Mouse (Mus musculus) embryo, embryonic 11.5 days (tissue): ENCODE results near the gene Strbp.

Experiments
- DNase-seq: peaks from one replicate; pipeline ENCODE4 v3.0.0-alpha.2; 2012; ENCODE audit warnings: low read depth, low spot score

The Strbp gene

GRCm38 (mm10) chr2:37703230-37703954 is at the start of gene Strbp:
TSS of gene Strbp (minus strand) at chr2:37703859.
- DNase-seq, result peak; percentile 90

DNA sequence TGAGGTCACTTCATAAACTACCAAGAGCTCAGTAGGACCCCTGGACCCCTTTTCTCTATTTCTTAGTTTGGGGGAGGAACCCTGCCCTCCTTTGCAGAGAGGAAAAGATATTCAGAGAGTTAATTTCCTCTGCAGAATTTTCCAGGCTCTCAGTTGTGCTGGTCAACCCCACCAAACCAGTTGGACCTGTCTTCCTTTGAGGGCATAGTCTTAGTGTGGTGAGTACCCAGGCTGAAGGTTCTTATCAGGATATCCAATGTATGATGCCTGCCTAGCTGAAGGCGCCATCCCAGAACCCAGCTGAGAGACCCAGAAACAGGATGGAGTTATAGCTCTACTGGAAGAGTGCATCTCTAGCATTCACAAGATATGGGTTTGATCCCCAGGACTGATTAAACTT is 47.5 kb upstream of the Strbp start:
- no peak for DNase-seq

DNA sequence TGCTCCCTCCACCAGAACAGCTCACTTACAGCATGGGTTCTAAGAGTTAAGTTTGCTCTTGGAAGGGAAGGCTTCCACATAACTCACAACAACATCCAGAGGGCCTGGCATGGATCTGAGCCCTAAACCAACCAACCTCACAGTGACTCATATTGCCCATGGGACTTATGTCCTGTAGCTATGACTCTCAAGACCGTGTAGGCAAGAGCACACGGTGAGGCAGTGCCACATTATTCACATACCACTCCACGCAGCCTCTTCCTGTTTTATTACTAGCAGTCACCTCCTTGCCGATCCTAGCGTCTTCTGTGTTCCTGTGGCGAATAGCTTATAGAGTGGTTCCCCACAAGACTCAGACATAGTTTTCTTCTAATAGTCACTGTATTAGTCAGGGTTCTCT is 45.7 kb upstream of the Strbp start:
- no peak for DNase-seq

DNA sequence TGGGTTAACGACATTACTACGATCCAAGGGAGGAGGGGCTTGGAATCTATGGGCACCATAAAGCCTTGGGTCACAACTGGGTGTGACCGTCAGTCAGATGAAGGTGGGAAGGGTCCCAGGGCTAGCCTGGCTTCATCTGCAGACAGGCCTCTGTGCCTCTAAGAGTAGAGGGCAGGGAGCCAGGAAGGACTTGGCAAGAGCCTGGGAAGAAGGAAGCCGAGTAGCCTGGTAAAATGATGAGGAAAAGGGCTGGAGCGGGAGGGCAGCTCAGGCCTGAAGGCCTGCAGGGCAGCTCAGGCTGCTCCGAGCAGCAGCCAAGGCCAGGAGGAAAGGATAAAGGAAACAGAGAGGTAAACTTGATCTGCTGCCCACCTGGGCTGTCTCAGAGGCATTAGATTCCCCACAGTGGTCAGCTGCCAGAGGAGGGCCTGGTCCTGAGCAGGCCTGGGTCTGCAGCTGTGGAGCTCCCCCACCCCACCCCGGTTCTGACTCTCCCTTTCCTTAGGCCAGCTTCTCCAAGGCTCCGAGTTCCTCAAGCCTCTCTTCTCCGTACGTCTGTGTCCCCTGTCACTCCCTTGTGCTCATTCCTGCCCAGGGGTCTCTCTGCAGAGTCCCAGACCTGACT is 44.9 kb upstream of the Strbp start:
- no peak for DNase-seq

DNA sequence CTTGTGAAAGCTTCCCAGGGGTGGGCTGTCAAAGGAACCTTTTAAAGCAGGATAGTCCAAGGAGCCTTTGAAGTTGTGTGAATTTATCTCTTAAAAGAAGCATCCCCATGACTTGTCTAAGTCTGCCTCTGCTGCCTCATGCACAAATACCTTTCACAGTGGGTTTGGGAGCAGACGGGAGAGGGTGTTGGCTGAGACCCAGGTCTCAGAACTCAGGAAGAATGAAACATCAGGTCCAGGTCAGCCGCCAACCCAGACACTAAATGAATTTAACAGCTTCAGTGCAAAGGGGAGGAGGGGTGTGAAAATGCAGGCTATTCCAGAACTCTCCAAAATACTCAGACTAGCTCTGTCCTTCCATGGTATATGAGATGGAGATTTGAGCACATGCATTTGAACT is 44.2 kb upstream of the Strbp start:
- DNase-seq, result no peak

DNA sequence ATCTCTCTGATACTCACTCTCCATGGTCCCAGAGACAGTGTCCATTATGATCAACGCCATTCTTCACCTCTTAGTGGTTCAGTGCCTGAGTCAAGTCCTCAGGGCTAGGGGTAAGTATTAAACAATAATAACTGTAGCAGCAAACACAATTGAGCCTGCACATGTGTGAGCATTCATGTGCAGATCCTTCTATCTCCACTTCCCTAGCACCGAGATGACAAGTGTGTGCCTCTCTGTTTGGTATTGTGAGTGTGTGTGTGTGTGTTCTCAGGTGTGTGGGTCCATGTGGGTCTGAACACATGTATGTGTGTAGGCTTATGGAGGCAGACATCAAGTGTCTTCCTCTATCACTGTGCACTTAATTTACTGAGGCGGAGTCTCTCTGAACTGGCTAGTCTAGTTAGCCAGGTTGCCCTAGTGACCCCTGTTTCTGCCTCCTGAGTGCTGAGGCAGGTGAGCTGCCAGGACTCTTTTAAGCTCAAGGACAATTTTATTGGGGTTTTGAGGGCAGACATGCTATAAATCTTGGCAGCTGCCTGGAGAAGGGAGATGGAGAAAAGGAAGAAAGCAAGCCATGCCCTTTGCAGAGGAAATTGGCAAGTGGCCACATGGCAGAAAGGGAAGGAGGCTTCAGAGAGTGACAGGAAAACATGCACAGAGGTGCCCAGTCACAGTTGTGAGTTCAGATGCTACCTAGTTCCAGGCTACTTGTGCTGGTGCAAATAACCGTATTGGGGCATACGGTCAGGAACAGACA is 42.8 kb upstream of the Strbp start:
- DNase-seq, result no peak

GRCm38 (mm10) chr2:37744773-37745395 is 41.2 kb upstream of the Strbp start:
- DNase-seq, result no peak

DNA sequence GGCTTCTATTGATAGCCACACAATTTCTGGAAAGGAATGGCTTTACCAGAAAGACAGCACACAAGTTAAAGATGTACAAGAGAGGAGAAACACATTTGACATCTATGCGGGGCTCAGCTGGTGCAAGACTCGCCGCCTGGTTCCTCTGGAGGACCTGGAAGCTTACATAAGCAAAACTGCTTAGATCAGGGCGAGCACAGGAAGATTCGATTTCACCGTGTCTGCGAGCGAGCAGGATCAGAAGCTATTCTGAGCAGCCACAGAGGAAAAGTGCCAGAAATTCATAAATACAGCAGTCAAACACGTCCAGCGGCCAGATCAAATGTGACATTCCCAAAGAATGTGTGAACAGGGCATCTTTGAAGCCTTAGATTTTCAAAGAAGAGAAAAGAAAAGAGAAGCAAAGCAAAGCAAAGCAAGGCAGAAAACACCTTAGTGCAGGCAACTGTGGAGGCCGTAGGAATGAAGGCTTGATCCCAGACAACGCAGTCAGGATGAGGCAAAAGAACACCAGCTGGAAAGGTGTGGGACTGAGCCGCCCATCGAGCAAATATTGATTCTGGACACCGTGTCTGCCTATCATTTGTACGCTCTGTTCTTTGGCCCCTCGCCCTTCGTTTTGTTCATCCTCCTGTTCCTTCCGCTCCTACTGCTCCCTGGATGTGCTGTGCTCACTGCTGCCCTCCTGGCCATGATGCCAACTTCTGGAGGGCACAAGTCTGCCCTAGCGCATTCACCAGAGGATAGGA is 38.3 kb upstream of the Strbp start:
- DNase-seq, result no peak

- no peak for DNase-seq
Observed at GRCm38 (mm10) chr2:37735807-37736188, 32.1 kb upstream of the Strbp start.

- DNase-seq, result no peak
Observed at GRCm38 (mm10) chr2:37734979-37735806, 31.5 kb upstream of the Strbp start.

- DNase-seq, result no peak
Observed at GRCm38 (mm10) chr2:37731241-37731801, 27.7 kb upstream of the Strbp start.

DNA sequence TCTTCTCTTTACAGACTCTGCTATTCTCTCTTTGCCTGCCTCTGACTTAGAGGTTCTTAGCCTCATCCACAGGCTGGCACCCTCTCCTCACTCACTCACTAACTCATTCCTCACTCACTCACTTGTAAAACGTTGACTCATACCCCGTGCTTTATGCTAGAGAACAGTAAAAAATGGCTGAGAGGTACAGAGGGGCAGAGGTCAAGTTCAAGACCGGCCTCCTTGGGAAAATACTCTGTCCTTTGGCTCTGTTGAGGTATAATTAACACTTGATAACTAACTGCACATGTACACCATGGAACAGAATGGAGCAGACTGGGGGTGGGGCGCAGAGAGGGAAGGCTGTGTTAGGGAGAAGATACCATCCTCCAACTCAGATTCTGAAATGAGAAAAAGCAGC is 20.6 kb upstream of the Strbp start:
- DNase-seq, result no peak

DNA sequence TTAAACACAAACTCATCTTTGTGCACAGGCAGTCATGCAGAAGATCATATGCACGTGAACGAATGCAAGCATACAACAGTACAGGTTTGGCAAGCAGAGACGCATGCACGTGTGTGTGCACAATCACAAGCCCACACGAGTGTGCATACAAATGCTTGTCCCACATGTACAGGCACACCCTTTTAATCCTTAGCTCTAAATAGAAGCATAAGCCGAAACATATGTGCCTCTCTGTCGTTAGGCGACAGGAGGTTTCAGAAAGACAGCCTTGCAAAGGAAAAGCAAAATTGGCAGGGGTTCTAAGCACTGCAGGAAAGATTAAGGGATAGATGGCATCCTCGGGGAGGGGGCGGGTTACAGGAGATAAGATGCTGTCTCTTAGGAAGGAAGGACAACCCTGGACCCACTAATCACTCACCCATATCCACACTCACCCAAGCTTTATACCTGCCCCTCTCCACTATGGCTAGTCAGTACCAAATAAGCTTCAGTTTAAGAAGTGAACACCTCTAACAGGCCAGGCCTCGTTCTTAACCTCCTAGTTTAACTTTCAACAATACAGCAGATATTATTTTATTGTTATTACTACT is 19.9 kb upstream of the Strbp start:
- DNase-seq, result no peak

- no peak for DNase-seq
Observed at GRCm38 (mm10) chr2:37722674-37723465, 19.2 kb upstream of the Strbp start.

DNA sequence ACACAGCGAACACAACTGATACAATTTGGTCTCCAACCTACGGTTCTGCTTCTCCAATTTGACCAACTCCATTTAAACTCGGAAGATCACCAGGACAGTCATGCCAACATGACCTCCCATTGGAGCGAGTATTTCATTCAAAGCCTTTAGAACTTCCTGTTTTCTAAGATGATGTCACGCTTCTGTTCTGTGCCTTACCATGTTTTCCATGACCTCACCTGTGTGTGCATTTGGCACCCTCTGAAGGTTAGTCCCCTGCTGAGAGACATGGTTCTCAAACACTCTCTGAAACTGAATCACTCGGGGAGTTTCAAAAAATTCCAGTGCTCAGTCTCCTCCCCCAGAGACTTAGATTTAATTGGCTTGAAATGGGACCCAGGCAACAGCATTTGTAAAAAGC is 12.6 kb upstream of the Strbp start:
- DNase-seq, result no peak

DNA sequence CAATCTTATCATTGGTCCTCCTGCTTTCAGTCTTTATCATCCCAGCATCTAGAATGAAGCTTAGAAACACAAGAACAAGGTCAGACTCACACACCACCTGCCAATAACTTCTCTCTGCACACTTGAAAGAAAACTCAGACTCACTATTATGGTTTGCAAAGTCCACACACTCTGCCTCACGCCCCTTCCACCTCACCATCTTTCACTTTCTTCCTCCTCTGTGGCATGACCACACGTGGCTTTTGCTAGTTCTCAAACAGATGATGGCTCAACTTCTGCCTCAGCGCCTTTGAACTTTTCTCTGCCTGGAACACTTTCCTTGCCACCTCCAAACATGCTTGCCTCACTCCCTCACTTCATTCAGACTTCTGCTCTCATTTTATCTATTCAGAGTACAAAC is 11.7 kb upstream of the Strbp start:
- DNase-seq, result no peak

- no peak for DNase-seq
Observed at GRCm38 (mm10) chr2:37713100-37713499, 9.4 kb upstream of the Strbp start.

DNA sequence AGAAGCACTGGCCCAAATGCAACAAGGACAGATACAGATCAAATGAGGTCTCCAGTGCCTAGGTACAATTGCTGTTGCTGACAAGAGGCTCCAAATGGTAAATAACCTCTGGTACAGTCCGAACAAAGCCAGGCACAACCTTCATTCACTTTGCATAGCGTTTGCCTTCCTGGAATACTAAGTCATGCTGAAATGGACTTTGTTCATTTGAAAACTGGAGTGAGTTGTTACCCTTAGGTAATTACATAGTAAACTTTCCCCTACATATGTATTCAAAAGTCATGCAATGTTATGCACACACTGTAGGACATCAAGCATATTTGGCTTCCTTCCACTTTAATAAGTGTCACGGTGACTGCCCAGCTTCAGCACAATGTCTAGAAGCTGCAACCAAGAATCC is 5.2 kb upstream of the Strbp start:
- DNase-seq, result no peak

DNA sequence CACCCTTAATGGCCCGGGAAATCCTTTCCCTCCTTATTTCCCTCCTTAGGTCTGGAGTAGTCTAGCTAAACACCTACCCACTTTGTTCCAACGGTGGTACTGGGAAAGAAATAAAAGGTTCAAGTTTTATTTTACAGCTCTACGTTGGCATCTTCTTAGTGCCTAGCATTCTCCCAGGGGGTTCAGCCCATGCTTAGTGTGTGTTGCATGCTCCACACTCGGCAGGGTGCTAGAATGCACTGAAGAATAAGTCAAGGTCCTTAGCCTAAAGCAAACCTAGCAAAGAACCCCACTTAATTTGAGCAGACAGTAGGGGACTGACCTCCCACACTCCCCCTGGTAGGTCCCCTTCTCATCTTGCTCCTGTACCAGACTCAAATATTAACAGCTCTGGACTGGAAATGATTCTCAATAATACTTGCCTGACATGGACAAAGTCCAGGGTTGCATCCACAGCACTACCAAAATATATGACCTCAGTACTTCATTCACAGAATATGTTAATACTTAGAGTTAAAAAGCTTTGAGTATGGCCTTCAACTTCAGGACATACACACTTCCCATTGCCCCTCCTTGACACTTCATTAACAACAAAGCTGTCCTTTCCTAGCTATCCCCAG is 592 bp upstream of the Strbp start:
- DNase-seq, result no peak
